Mouse (Mus musculus): ENCODE measurements around the gene Adgrf2. TPM values are rescaled to one million over a fixed set of nuclear protein-coding genes. Genes with fewer than 3 reads are reported as not detected.

Adgrf2 gene
- polyA plus RNA-seq (2015; fragmentation: Nextera tagmentation; extraction: Ambion mirVana) = 2.6 and 3.2 TPM in 2 replicates

DNA sequence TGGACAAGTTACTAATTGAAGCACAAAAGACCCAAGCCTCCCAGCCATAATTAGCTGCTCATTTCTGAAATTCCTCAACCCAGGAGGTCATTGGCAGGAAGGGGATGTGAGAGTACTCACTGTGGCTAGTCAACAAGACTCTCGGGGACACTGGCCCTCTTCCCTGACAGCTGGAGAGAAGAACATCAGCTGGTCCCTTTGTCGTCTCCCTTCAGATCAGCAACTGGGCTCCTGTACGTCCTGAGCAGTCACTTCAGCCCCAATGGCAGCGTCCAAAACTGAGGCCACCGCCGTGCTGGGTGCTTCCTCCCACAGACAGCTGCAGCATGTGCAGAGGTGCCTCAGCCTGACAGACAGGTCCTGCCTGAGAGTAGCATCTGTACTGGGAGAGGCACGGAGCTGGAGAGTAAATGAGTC, at the start of gene Adgrf2:
TSS of gene Adgrf2 (minus strand) at position 379 of the 417 bp plus-strand sequence.
- Histone ChIP-seq H3K4me1 (replicated peaks; ENCODE audit: control insufficient read depth, insufficient read depth) (no peaks in the 10 kb centered on the region), H3K4me2 (replicated peaks; ENCODE audit: low read depth) (no peak within 1 kb of the TSS), H3K27me3 (ENCODE audit: control insufficient read depth, insufficient read depth, low read length) (no peaks in the 10 kb centered on the region), H3K9me3 (ENCODE audit: control insufficient read depth, low read length) (no peaks in the 10 kb centered on the region), H3K4me3 (ENCODE audit: low read depth, low read length) (no peak within 1 kb of the TSS), H3K27ac (replicated peaks) (no peak within 1 kb of the TSS), H3K9ac (ENCODE audit: low read length) (no peak within 1 kb of the TSS), H3K36me3 (ENCODE audit: control insufficient read depth, insufficient read depth, low read length) (no peaks in the 10 kb centered on the region)
- ATAC-seq (ENCODE audit: low FRiP score, low TSS enrichment) = no peak
- WGBS = 24% methylated on average over 7 of the region's 7 CpGs
- DNase-seq (ENCODE audit: low spot score) = no peak
- TF ChIP-seq CTCF (IDR thresholded peaks at IDR 0.05; ENCODE audit: low read depth) = no peak
- no peak for TF ChIP-seq EP300 (optimal IDR thresholded peaks at IDR 0.05)

DNA sequence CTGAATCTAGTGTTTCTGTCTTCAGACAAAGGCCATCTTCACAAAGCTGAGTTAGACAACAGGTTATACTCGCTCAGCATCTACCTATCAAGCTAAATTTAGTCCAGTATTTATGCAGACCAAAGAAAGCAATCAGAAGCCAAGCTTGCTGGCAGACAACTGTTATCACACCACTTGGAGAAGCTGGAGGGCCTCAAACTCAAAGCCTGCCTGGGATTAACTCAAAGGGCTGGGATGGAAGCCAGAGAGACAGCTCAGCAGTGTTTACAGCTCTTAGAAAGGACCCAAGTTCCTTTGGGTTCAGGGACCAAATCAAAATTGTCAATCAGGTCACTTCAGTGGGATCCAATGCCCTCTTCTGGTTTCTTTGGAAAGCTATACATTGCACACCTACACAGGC, 48.8 kb upstream of the Adgrf2 start:
- H3K4me2 ChIP-seq (replicated peaks; ENCODE audit: low read depth) = no peak overlapping the region
- no peaks in the 10 kb centered on the region for H3K9me3 ChIP-seq (ENCODE audit: control insufficient read depth, low read length)
- no peaks in the 10 kb centered on the region for H3K36me3 ChIP-seq (ENCODE audit: control insufficient read depth, insufficient read depth, low read length)
- H3K27me3 ChIP-seq (ENCODE audit: control insufficient read depth, insufficient read depth, low read length) = no peaks in the 10 kb centered on the region
- TF ChIP-seq EP300 (optimal IDR thresholded peaks at IDR 0.05) (no peak), CTCF (IDR thresholded peaks at IDR 0.05; ENCODE audit: low read depth) (no peak)
- no peak overlapping the region for H3K27ac ChIP-seq (replicated peaks)
- no peak overlapping the region for H3K4me3 ChIP-seq (ENCODE audit: low read depth, low read length)
- no peaks in the 10 kb centered on the region for H3K4me1 ChIP-seq (replicated peaks; ENCODE audit: control insufficient read depth, insufficient read depth)
- H3K9ac ChIP-seq (ENCODE audit: low read length) = no peak overlapping the region
- 55% methylated on average over 1 of the region's 1 CpGs for WGBS
- no peak for ATAC-seq (ENCODE audit: low FRiP score, low TSS enrichment)
- DNase-seq (ENCODE audit: low spot score) = no peak

DNA sequence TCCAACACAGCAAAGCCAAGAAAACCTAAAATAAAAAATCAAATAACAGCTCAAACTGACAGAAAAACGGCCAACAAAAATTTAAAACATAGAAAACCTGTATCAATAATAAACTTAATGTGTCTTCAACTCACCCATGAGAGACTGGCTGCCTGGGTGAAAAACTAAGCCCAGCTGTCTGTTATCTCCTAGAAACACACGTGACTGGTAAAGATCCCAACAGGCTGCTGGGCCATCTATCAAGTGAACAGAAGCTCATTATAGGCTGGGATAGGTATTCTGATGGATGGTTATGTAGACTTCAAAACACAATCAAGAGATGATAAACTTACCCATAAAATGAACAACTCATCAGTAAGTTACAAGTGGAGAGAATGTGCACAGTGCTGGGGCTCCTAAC, 47.7 kb upstream of the Adgrf2 start:
- Histone ChIP-seq H3K9ac (ENCODE audit: low read length) (no peak overlapping the region), H3K4me3 (ENCODE audit: low read depth, low read length) (no peak overlapping the region), H3K4me2 (replicated peaks; ENCODE audit: low read depth) (no peak overlapping the region), H3K9me3 (ENCODE audit: control insufficient read depth, low read length) (no peaks in the 10 kb centered on the region), H3K27me3 (ENCODE audit: control insufficient read depth, insufficient read depth, low read length) (no peaks in the 10 kb centered on the region), H3K4me1 (replicated peaks; ENCODE audit: control insufficient read depth, insufficient read depth) (no peaks in the 10 kb centered on the region), H3K36me3 (ENCODE audit: control insufficient read depth, insufficient read depth, low read length) (no peaks in the 10 kb centered on the region), H3K27ac (replicated peaks) (no peak overlapping the region)
- no peak for TF ChIP-seq EP300 (optimal IDR thresholded peaks at IDR 0.05)
- TF ChIP-seq CTCF (IDR thresholded peaks at IDR 0.05; ENCODE audit: low read depth) = no peak
- DNase-seq (ENCODE audit: low spot score) = no peak
- no peak for ATAC-seq (ENCODE audit: low FRiP score, low TSS enrichment)
- 64% methylated on average over 2 of the region's 2 CpGs for WGBS

DNA sequence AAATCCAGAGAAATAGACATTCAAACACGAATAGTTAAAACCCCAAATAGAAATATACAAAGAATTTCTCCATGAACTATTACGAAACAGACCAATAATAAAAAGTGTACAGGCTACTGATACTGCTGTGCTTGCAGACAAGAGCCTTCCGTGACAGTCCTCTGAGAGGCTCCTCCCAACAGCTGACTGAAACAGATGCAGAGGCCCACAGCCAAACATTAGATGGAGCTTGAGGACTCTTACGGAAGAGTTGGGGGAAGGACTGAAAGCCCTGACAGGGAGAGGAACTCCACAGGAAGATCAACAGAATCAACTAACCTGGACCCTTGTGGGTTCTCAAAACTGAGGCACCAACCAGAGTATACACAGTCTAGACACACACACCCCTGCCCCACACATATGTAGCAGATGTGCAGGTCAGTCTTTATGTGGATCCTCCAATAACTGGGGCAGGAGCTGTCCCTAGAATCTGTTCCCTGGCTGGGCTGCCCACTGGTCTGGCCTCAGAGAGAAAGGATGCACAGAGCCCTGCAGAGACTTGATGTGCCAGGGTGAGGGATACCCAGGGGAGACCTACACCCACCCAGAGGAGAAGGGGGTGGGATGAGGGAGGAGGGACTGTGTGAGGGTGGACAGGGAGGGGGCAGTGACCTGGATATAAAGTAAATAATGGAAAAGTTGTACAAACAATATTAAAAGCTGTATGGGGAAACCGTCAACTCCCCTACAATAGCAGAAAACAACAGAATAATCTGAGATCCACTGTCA, 46.9 kb upstream of the Adgrf2 start:
- DNase-seq (ENCODE audit: low spot score) (no peak), ATAC-seq (ENCODE audit: low FRiP score, low TSS enrichment) (peak; percentile 53)
- Histone ChIP-seq H3K36me3 (ENCODE audit: control insufficient read depth, insufficient read depth, low read length) (no peaks in the 10 kb centered on the region), H3K27ac (replicated peaks) (no peak overlapping the region), H3K4me3 (ENCODE audit: low read depth, low read length) (no peak overlapping the region), H3K27me3 (ENCODE audit: control insufficient read depth, insufficient read depth, low read length) (no peaks in the 10 kb centered on the region), H3K4me2 (replicated peaks; ENCODE audit: low read depth) (no peak overlapping the region), H3K4me1 (replicated peaks; ENCODE audit: control insufficient read depth, insufficient read depth) (no peaks in the 10 kb centered on the region), H3K9me3 (ENCODE audit: control insufficient read depth, low read length) (no peaks in the 10 kb centered on the region), H3K9ac (ENCODE audit: low read length) (no peak overlapping the region)
- 71% methylated on average over 5 of the region's 5 CpGs for WGBS
- TF ChIP-seq CTCF (IDR thresholded peaks at IDR 0.05; ENCODE audit: low read depth) (no peak), EP300 (optimal IDR thresholded peaks at IDR 0.05) (no peak)

DNA sequence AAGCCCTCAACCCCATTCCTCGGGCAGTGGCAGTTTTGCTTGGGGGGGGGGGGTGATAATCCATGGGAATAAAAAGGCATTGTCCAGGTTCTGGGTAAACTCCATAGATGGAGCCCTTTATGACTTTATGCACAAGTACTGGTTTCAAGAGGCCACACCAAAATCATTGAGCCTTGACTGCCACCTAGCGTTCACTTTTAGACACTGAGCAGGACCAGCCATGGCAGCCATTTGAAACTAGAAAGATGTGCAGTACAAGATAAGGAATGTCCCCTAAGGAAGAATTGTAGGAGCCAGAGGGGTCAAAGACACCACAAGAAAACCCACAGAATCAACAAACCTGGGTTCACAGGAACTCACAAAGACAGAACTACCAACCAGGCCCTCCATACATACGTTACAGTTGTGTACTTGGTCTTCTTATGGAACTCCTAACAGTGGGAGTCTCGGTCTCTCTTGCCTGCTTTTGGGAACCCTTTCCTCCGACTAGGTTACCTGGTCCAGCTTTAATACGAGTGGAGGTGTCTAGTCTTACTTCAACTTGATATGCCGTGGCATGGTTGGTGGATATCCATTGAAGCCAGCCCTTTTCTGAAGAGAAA, 40.3 kb upstream of the Adgrf2 start:
- Histone ChIP-seq H3K27ac (replicated peaks) (no peak overlapping the region), H3K9ac (ENCODE audit: low read length) (no peak overlapping the region), H3K36me3 (ENCODE audit: control insufficient read depth, insufficient read depth, low read length) (no peaks in the 10 kb centered on the region), H3K4me2 (replicated peaks; ENCODE audit: low read depth) (no peak overlapping the region), H3K9me3 (ENCODE audit: control insufficient read depth, low read length) (no peaks in the 10 kb centered on the region), H3K27me3 (ENCODE audit: control insufficient read depth, insufficient read depth, low read length) (no peaks in the 10 kb centered on the region), H3K4me1 (replicated peaks; ENCODE audit: control insufficient read depth, insufficient read depth) (no peaks in the 10 kb centered on the region), H3K4me3 (ENCODE audit: low read depth, low read length) (no peak overlapping the region)
- TF ChIP-seq EP300 (optimal IDR thresholded peaks at IDR 0.05) (no peak), CTCF (IDR thresholded peaks at IDR 0.05; ENCODE audit: low read depth) (peak; percentile 92)
- ATAC-seq (ENCODE audit: low FRiP score, low TSS enrichment) (peak; percentile 68), DNase-seq (ENCODE audit: low spot score) (peak; percentile 71)
- WGBS = 52% methylated on average over 7 of the region's 7 CpGs

DNA sequence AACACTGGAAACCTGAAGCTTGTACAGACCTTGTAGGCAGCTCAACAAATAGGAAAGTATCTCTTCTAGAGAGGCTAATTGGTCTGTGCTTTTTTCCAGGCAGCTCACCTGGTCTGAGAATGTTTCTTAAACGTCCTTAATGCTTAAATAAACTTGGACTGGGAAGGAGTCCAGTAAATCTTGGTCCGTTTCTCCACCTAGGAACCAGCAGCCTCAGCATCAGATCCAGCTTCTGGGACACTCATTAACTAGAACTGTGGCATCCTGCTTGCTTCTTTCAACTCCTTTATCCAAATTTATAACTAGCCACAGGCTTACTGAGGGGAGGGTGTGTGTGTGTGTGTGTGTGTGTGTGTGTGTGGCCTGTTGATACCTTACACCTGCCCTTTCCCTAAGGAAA, 11.8 kb upstream of the Adgrf2 start:
- no peak for TF ChIP-seq CTCF (IDR thresholded peaks at IDR 0.05; ENCODE audit: low read depth)
- no peak for TF ChIP-seq EP300 (optimal IDR thresholded peaks at IDR 0.05)
- H3K4me1 ChIP-seq (replicated peaks; ENCODE audit: control insufficient read depth, insufficient read depth) = no peaks in the 10 kb centered on the region
- 12% methylated on average over 2 of the region's 2 CpGs for WGBS
- no peak overlapping the region for H3K4me3 ChIP-seq (ENCODE audit: low read depth, low read length)
- no peak overlapping the region for H3K27ac ChIP-seq (replicated peaks)
- no peak overlapping the region for H3K4me2 ChIP-seq (replicated peaks; ENCODE audit: low read depth)
- no peak overlapping the region for H3K9ac ChIP-seq (ENCODE audit: low read length)
- no peak for ATAC-seq (ENCODE audit: low FRiP score, low TSS enrichment)
- no peak for DNase-seq (ENCODE audit: low spot score)
- H3K9me3 ChIP-seq (ENCODE audit: control insufficient read depth, low read length) = no peaks in the 10 kb centered on the region
- no peaks in the 10 kb centered on the region for H3K36me3 ChIP-seq (ENCODE audit: control insufficient read depth, insufficient read depth, low read length)
- no peaks in the 10 kb centered on the region for H3K27me3 ChIP-seq (ENCODE audit: control insufficient read depth, insufficient read depth, low read length)
